Mouse (Mus musculus): ENCODE data around the gene Mllt10. TPM values are rescaled to one million over a fixed set of nuclear protein-coding genes. Genes with fewer than 3 reads are reported as not detected.

Mllt10 gene
- polyA plus RNA-seq, 1 experiment from 2014 or later = 20.7 TPM

DNA sequence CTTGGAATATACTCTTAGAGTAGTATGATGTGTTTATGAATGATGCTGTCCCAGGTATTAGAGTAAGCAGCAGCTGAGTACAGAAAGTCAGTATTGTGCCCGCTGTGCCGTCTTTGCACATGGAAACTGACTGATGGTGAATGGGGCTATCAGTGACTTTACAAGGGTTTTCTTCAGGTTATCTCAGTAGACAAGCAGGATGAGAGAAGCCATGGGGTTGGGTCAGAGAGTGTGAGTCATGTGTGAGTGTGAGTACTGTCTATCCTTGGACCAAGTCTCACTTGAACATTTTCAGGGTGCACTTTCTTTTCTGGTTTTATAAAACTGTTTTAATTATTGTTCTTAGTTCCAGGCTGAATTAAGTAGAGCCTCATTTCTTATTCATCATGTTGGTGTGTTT is 133.3 kb downstream of the Mllt10 start:
- ATAC-seq = no peak
- TF ChIP-seq EP300 (IDR thresholded peaks at IDR 0.05; ENCODE audit: low read depth) = no peak
- no peak for TF ChIP-seq CTCF (IDR thresholded peaks at IDR 0.05; ENCODE audit: low read depth)
- H3K27ac ChIP-seq (ENCODE audit: low read depth) = no peak overlapping the region
- DNase-seq = no peak
- H3K36me3 ChIP-seq (replicated peaks; ENCODE audit: insufficient read depth, low read length) = peaks cover 49% of the 10 kb centered on the region
- H3K4me1 ChIP-seq (ENCODE audit: insufficient read depth) = no peaks in the 10 kb centered on the region
- no peak overlapping the region for H3K4me3 ChIP-seq (ENCODE audit: low read depth, low read length)
- 84% methylated on average over 2 of the region's 2 CpGs for WGBS (ENCODE audit: insufficient replicate concordance)
- H3K9me3 ChIP-seq (ENCODE audit: low read length) = no peaks in the 10 kb centered on the region
- H3K27me3 ChIP-seq (ENCODE audit: insufficient read depth, low read length) = no peaks in the 10 kb centered on the region
- no peak overlapping the region for H3K9ac ChIP-seq (replicated peaks)
- H3K4me2 ChIP-seq (ENCODE audit: low read depth, low read length) = no peak overlapping the region

DNA sequence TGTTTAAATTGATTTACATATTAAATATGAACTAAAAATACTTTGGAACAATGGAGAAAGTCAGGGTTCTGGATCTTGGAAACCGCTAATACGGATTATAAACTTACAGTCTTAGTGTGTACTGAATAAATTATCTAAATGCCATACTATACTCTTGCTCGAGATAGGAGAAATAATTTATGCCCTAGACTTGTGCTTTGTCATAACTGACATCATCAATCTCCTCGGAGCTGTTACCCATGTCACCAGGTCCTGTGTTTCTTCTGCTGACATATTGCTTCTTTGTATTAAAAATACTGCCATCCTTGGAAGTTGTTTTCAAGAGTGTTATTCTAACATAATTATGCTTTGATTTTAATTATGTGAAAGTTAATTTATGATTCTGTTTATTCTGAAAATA is 140.2 kb downstream of the Mllt10 start:
- Histone ChIP-seq H3K27me3 (ENCODE audit: insufficient read depth, low read length) (no peaks in the 10 kb centered on the region), H3K9me3 (ENCODE audit: low read length) (no peaks in the 10 kb centered on the region), H3K4me1 (ENCODE audit: insufficient read depth) (no peaks in the 10 kb centered on the region), H3K4me3 (ENCODE audit: low read depth, low read length) (no peak overlapping the region), H3K27ac (ENCODE audit: low read depth) (no peak overlapping the region), H3K4me2 (ENCODE audit: low read depth, low read length) (no peak overlapping the region), H3K36me3 (replicated peaks; ENCODE audit: insufficient read depth, low read length) (peaks cover 14% of the 10 kb centered on the region), H3K9ac (replicated peaks) (no peak overlapping the region)
- ATAC-seq (no peak), DNase-seq (no peak)
- WGBS (ENCODE audit: insufficient replicate concordance) = 77% methylated on average over 4 of the region's 4 CpGs
- no peak for TF ChIP-seq EP300 (IDR thresholded peaks at IDR 0.05; ENCODE audit: low read depth)
- TF ChIP-seq CTCF (IDR thresholded peaks at IDR 0.05; ENCODE audit: low read depth) = no peak

DNA sequence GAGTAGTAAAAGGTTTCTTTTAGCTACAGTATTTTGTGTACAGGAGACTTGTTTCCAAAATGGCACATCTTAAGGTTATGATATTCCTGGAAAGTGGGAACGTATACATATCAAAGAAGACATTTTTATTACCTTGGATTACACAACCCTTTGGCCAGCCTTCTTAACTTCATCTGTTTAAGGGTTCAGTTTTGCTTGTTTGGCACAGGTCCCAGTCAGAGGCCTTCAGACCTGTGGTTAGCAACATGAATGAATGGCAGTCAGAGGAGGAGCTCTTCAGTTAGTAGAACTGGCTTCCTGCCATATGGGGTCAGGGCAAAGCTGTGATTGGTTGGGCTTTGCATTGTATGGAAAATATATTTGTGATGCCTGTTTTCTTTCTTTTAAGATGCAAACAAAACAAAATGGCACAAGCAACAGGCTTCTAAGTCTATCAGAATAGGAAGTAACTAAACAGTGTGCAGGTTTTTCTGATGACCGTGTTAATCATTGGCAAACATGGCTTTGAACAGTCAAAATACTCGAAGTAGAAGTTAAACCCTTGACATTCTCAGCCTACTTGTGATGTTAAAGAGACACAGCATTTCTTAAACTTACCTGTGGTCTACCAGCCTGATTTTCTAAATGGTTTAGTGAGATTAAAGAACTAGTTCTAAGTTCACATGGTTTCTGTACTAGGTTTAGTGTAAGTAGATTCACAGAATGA is 140.8 kb downstream of the Mllt10 start:
- H3K27ac ChIP-seq (ENCODE audit: low read depth) = no peak overlapping the region
- H3K4me2 ChIP-seq (ENCODE audit: low read depth, low read length) = no peak overlapping the region
- no peak overlapping the region for H3K9ac ChIP-seq (replicated peaks)
- H3K9me3 ChIP-seq (ENCODE audit: low read length) = no peaks in the 10 kb centered on the region
- TF ChIP-seq CTCF (IDR thresholded peaks at IDR 0.05; ENCODE audit: low read depth) = no peak
- TF ChIP-seq EP300 (IDR thresholded peaks at IDR 0.05; ENCODE audit: low read depth) = no peak
- no peak overlapping the region for H3K4me3 ChIP-seq (ENCODE audit: low read depth, low read length)
- 57% methylated on average over 3 of the region's 3 CpGs for WGBS (ENCODE audit: insufficient replicate concordance)
- no peaks in the 10 kb centered on the region for H3K27me3 ChIP-seq (ENCODE audit: insufficient read depth, low read length)
- no peaks in the 10 kb centered on the region for H3K4me1 ChIP-seq (ENCODE audit: insufficient read depth)
- ATAC-seq = peak; percentile 53; the same call in 1 of the 2 replicates
- peaks cover 14% of the 10 kb centered on the region for H3K36me3 ChIP-seq (replicated peaks; ENCODE audit: insufficient read depth, low read length)
- no peak for DNase-seq

DNA sequence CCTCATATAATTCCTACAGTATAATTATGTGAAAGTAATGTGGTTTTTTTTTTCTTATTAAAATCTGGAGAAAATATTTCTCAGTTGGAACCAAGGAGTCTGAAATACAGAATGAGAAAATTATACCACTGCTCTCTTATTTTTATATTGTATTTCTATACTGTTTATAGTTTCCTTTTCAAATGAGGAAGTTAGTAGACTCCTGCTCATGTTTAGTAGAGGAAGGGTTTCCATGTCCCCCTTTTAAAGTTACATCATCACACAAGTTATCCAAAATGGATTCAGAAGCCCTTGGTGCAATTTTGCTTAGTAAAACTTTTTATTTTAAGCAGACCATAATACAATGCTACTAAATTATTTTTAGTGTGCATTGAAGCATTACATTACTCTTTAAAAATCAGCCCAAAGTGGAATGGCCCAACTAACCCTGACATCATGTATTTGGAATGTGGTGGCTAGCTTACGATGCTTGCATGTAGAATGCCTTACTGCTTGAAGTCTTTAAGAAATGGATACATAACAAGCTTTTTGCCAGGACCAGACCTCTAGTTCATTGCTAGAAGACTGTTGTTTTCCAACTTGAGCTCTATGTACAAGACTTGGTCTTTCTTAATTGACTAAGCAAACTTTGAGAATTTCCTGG is 146.9 kb downstream of the Mllt10 start:
- no peak for DNase-seq
- Histone ChIP-seq H3K4me3 (ENCODE audit: low read depth, low read length) (no peak overlapping the region), H3K9ac (replicated peaks) (no peak overlapping the region), H3K9me3 (ENCODE audit: low read length) (no peaks in the 10 kb centered on the region), H3K27ac (ENCODE audit: low read depth) (no peak overlapping the region), H3K4me2 (ENCODE audit: low read depth, low read length) (no peak overlapping the region), H3K27me3 (ENCODE audit: insufficient read depth, low read length) (no peaks in the 10 kb centered on the region), H3K4me1 (ENCODE audit: insufficient read depth) (no peaks in the 10 kb centered on the region), H3K36me3 (replicated peaks; ENCODE audit: insufficient read depth, low read length) (peaks cover 46% of the 10 kb centered on the region)
- WGBS (ENCODE audit: insufficient replicate concordance) = 93% methylated on average over 1 of the region's 1 CpGs
- no peak for ATAC-seq
- no peak for TF ChIP-seq CTCF (IDR thresholded peaks at IDR 0.05; ENCODE audit: low read depth)
- TF ChIP-seq EP300 (IDR thresholded peaks at IDR 0.05; ENCODE audit: low read depth) = no peak

DNA sequence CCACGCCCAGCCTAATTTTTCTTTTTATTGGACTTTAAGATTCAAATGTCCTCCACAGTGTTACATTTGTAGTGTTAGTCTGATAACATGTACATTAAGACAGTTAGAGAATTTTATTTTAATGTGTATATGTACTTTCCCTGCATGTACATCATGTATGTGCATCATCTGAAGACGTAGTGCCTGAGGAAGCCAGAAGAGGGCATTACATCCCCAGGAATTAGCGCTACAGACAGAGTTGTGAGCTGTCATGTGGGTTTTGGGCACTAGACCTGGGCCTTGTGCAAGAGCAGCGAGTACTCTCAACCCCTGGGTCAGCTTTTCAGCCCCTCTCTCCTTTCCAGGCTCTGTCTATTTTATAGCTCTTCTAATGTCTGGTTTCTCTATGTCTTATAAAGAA is 147.9 kb downstream of the Mllt10 start:
- 94% methylated on average over 4 of the region's 4 CpGs for WGBS (ENCODE audit: insufficient replicate concordance)
- no peak for ATAC-seq
- Histone ChIP-seq H3K36me3 (replicated peaks; ENCODE audit: insufficient read depth, low read length) (peaks cover 42% of the 10 kb centered on the region), H3K27me3 (ENCODE audit: insufficient read depth, low read length) (no peaks in the 10 kb centered on the region), H3K4me2 (ENCODE audit: low read depth, low read length) (no peak overlapping the region), H3K4me1 (ENCODE audit: insufficient read depth) (no peaks in the 10 kb centered on the region), H3K9me3 (ENCODE audit: low read length) (no peaks in the 10 kb centered on the region), H3K27ac (ENCODE audit: low read depth) (no peak overlapping the region), H3K9ac (replicated peaks) (no peak overlapping the region), H3K4me3 (ENCODE audit: low read depth, low read length) (no peak overlapping the region)
- DNase-seq = no peak
- TF ChIP-seq CTCF (IDR thresholded peaks at IDR 0.05; ENCODE audit: low read depth) (peak; percentile 31; the same call in 1 of the 2 replicates), EP300 (IDR thresholded peaks at IDR 0.05; ENCODE audit: low read depth) (no peak)

DNA sequence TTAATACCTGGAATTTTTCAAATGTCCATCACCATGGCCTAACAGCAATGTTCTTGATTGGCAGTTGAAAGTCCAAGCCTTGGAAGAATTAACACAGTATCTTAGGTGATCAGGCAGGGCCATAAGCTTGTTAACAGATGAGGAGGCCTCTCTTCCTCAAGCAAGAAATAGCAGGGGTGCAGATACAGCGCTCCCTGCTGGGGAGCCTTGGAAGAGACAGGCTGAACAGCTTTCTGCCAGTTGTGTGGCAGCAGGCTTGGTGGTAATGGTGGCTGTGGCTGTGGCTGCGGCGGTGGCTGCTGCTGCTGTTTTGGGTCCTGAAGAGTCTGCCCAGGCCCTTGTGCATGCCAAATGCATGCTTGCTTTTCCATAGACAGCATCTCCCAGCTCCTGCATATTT is 150.1 kb downstream of the Mllt10 start:
- Histone ChIP-seq H3K4me2 (ENCODE audit: low read depth, low read length) (no peak overlapping the region), H3K27me3 (ENCODE audit: insufficient read depth, low read length) (no peaks in the 10 kb centered on the region), H3K4me1 (ENCODE audit: insufficient read depth) (no peaks in the 10 kb centered on the region), H3K9me3 (ENCODE audit: low read length) (no peaks in the 10 kb centered on the region), H3K9ac (replicated peaks) (no peak overlapping the region), H3K27ac (ENCODE audit: low read depth) (no peak overlapping the region), H3K36me3 (replicated peaks; ENCODE audit: insufficient read depth, low read length) (peaks cover 58% of the 10 kb centered on the region), H3K4me3 (ENCODE audit: low read depth, low read length) (no peak overlapping the region)
- TF ChIP-seq EP300 (IDR thresholded peaks at IDR 0.05; ENCODE audit: low read depth) (no peak), CTCF (IDR thresholded peaks at IDR 0.05; ENCODE audit: low read depth) (peak; percentile 80)
- DNase-seq = peak; percentile 73
- no peak for ATAC-seq
- 75% methylated on average over 3 of the region's 3 CpGs for WGBS (ENCODE audit: insufficient replicate concordance)

Measured in liver, postnatal 0 days (tissue).